Mouse (Mus musculus) heart, adult 2 months (tissue): ENCODE results near the gene Acad10. TPM values are rescaled to one million over a fixed set of nuclear protein-coding genes. Genes with fewer than 3 reads are reported as not detected.
"Not testable (repeated sequence)": the region's sequence is repeated elsewhere in the genome, so short reads cannot be mapped to it uniquely, and the experiment has no call there.

ENCODE experiments used
- DNase-seq, 2 experiments: peaks; one replicate each; pipeline ENCODE4 v3.0.0; 2021
- H3K27ac ChIP-seq: fragments of 200-600 bp; 2 replicates; pipeline ENCODE4 v1.8.1; 2022
- H3K27me3 ChIP-seq: fragments of 200-500 bp; 2 replicates; pipeline ENCODE4 v1.6.1; 2012; ENCODE audit warnings: mild to moderate bottlenecking, low read length, inconsistent platforms, mixed read lengths; ENCODE audit not compliant: control insufficient read depth, insufficient read depth
- H3K36me3 ChIP-seq: fragments of 200-500 bp; 2 replicates; pipeline ENCODE4 v1.6.1; 2012; ENCODE audit warnings: low read length, inconsistent platforms; ENCODE audit not compliant: control insufficient read depth, insufficient read depth
- H3K4me1 ChIP-seq: fragments of 200-500 bp; 2 replicates; pipeline ENCODE4 v1.6.1; 2011; ENCODE audit warnings: low read length; ENCODE audit not compliant: control insufficient read depth, insufficient read depth
- H3K4me3 ChIP-seq: fragments of 200-600 bp; 2 replicates; pipeline ENCODE4 v1.8.1; 2022
- H3K79me2 ChIP-seq: fragments of 200-500 bp; replicated peaks from 2 replicates; pipeline ENCODE4 v1.6.1; 2012; ENCODE audit warnings: mild to moderate bottlenecking, inconsistent platforms, low read length, moderate library complexity, mixed read lengths; ENCODE audit not compliant: control insufficient read depth, insufficient read depth
- H3K9ac ChIP-seq: fragments of 200-500 bp; 2 replicates; pipeline ENCODE4 v1.6.1; 2012; ENCODE audit warnings: low read depth, mild to moderate bottlenecking, control low read depth, inconsistent platforms, low read length, mixed read lengths
- CTCF ChIP-seq: fragments of 200-600 bp; IDR thresholded peaks from 2 replicates; pipeline ENCODE4 v1.8.1; 2022; ENCODE audit warnings: antibody characterized with exemption, mild to moderate bottlenecking, moderate library complexity
- EP300 ChIP-seq: fragments of 200-500 bp; IDR thresholded peaks from 2 replicates; pipeline ENCODE4 v1.6.1; 2011; ENCODE audit warnings: low read depth, low read length, control low read depth; ENCODE audit not compliant: insufficient read depth
- POLR2A ChIP-seq: fragments of 200-500 bp; IDR thresholded peaks from 2 replicates; pipeline ENCODE4 v1.6.1; 2011; ENCODE audit warnings: mild to moderate bottlenecking, low read depth, low read length, control low read depth; ENCODE audit not compliant: insufficient read depth
- WGBS: fragments of 180-500 bp; shearing (Covaris S2); methylation state at CpG from one replicate; pipeline ENCODE4 v1.1.7; 2018; 5-methylcytosine and 5-hydroxymethylcytosine counted together
- intact Hi-C: fragments of 180-260 bp; cut with DNase I; formaldehyde crosslinking; loops from one replicate; pipeline ENCODE4 v1.15.1; 2025
- polyA plus RNA-seq: library from polyadenylated mRNA; depleted of rRNA; stranded (reverse); fragments of >200 nt; gene quantifications from 2 replicates; pipeline ENCODE4 v1.2.3, GENCODE M21; 2012
- total RNA-seq, 2 experiments: library from RNA; stranded (reverse); gene quantifications; 2 replicates each; pipeline ENCODE4 v1.2.3; 2021

Gene Acad10
- total and polyA plus RNA-seq, 3 experiments, result 5.2 to 24.7 (median 24.1) TPM

GRCm38 (mm10) chr5:121663456-121663855 is 3.1 kb upstream of the Acad10 start:
- H3K79me2 ChIP-seq, result peaks cover 5% of the 10 kb centered on the region
- 89% methylated on average over 8 of the region's 8 CpGs for WGBS
- H3K27ac ChIP-seq, result no peak overlapping the region
- intact Hi-C loops, result no loop called here
- H3K4me1 ChIP-seq, result peaks cover 3% of the 10 kb centered on the region
- H3K9ac ChIP-seq, result no peak overlapping the region
- H3K36me3 ChIP-seq, result no peaks in the 10 kb centered on the region; the same call in 1 of the 2 replicates
- TF ChIP-seq EP300 (no peak), CTCF (no peak), POLR2A (no peak)
- no peak overlapping the region for H3K4me3 ChIP-seq
- H3K27me3 ChIP-seq, result no peaks in the 10 kb centered on the region
- no peak for DNase-seq

- TF ChIP-seq EP300 (no peak), POLR2A (no peak), CTCF (no peak)
- intact Hi-C loops, result loop anchor here (2.0 kb wide), 1 partner anchor 51 kb away; no protein-coding TSS in a partner anchor
- H3K27ac ChIP-seq, result no peak overlapping the region
- peak overlapping the region; percentile 99 for H3K4me3 ChIP-seq
- no peaks in the 10 kb centered on the region for H3K27me3 ChIP-seq
- WGBS, result 80% methylated on average over 5 of the region's 5 CpGs
- H3K9ac ChIP-seq, result no peak overlapping the region
- peaks cover 5% of the 10 kb centered on the region for H3K79me2 ChIP-seq
- peaks cover 3% of the 10 kb centered on the region for H3K4me1 ChIP-seq
- DNase-seq, result no peak
- no peaks in the 10 kb centered on the region; the same call in 1 of the 2 replicates for H3K36me3 ChIP-seq
Measured at GRCm38 (mm10) chr5:121661494-121661893, 1.2 kb upstream of the Acad10 start.

GRCm38 (mm10) chr5:121660897-121661254 is 562 bp upstream of the Acad10 start:
- peak overlapping the region; percentile 99 for H3K4me3 ChIP-seq
- no peak for TF ChIP-seq CTCF
- no peak for TF ChIP-seq POLR2A
- no peak for TF ChIP-seq EP300
- intact Hi-C loops, result loop anchor here (2.0 kb wide), 1 partner anchor 52 kb away; no protein-coding TSS in a partner anchor
- peak overlapping the region; percentile 97 for H3K27ac ChIP-seq
- no peaks in the 10 kb centered on the region; the same call in 1 of the 2 replicates for H3K36me3 ChIP-seq
- WGBS, result under 1% methylated on average over 26 of the region's 26 CpGs
- peaks cover 3% of the 10 kb centered on the region for H3K4me1 ChIP-seq
- no peak for DNase-seq
- no peaks in the 10 kb centered on the region for H3K27me3 ChIP-seq
- peaks cover 5% of the 10 kb centered on the region for H3K79me2 ChIP-seq
- peak overlapping the region; percentile 90 for H3K9ac ChIP-seq

GRCm38 (mm10) chr5:121657656-121658055 is 2.7 kb downstream of the Acad10 start:
- H3K79me2 ChIP-seq, H3K4me1 ChIP-seq, intact Hi-C loops, DNase-seq, H3K36me3 ChIP-seq, H3K9ac ChIP-seq, H3K27me3 ChIP-seq, H3K27ac ChIP-seq, H3K4me3 ChIP-seq: not testable (repeated sequence)
- WGBS, result 92% methylated on average over 6 of the region's 6 CpGs

- intact Hi-C loops, H3K79me2 ChIP-seq, H3K27ac ChIP-seq, H3K36me3 ChIP-seq, H3K27me3 ChIP-seq, H3K9ac ChIP-seq, H3K4me1 ChIP-seq, H3K4me3 ChIP-seq: not testable (repeated sequence)
- DNase-seq, result peak; percentile 23 to 28
- WGBS, result 32% methylated on average over 6 of the region's 6 CpGs
Measured at GRCm38 (mm10) chr5:121656866-121657265, 3.4 kb downstream of the Acad10 start.

- no peaks in the 10 kb centered on the region for H3K27me3 ChIP-seq
- H3K4me3 ChIP-seq, result no peak overlapping the region
- no peaks in the 10 kb centered on the region for H3K36me3 ChIP-seq
- intact Hi-C loops, result no loop called here
- no peak overlapping the region for H3K9ac ChIP-seq
- no peaks in the 10 kb centered on the region for H3K79me2 ChIP-seq
- no peak overlapping the region for H3K27ac ChIP-seq
- DNase-seq, result no peak
- H3K4me1 ChIP-seq, result no peaks in the 10 kb centered on the region
- 77% methylated on average over 4 of the region's 4 CpGs for WGBS
- TF ChIP-seq EP300 (no peak), POLR2A (no peak), CTCF (no peak)
Measured at GRCm38 (mm10) chr5:121654526-121654925, 5.8 kb downstream of the Acad10 start.
